Mouse (Mus musculus) inflammation-experienced regulatory T-cells, adult 6 months (primary cell): ENCODE data around the gene Arl10. TPM values are rescaled to one million over a fixed set of nuclear protein-coding genes. Genes with fewer than 3 reads are reported as not detected.
"Not testable (repeated sequence)": the region's sequence is repeated elsewhere in the genome, so short reads cannot be mapped to it uniquely, and the experiment has no call there.

Experiments
- ATAC-seq: one replicate; pipeline ENCODE4 v1.8.0; 2017
- polyA plus RNA-seq, 3 experiments: library from polyadenylated mRNA; unstranded; fragments of 100-300 nt; shearing (Covaris generic); gene quantifications; one replicate each; pipeline ENCODE4 v1.2.1; 2017

Arl10 gene
- polyA plus RNA-seq, 3 experiments from 2014 or later: 4.2 to 9.1 (median 4.2) TPM

DNA sequence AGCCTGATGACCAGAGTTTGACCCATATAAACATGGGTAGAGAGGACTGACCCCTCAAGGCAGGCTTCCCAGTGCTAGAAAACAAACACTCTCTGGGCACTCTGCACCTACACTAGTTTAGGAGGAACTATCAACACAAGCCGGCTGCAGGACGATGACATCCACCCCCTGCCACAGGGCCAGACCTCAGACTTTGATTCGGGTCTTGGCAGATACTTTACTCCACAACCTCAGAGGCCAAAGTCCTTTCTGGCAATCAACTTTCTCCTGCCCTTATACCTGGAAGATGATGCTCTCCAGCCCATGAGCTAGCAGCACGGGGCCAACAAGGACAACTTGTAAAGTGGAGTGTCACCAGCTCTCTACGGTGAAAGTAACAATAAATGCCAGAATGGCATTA lies 8.0 kb downstream of the Arl10 start:
- ATAC-seq: no peak

DNA sequence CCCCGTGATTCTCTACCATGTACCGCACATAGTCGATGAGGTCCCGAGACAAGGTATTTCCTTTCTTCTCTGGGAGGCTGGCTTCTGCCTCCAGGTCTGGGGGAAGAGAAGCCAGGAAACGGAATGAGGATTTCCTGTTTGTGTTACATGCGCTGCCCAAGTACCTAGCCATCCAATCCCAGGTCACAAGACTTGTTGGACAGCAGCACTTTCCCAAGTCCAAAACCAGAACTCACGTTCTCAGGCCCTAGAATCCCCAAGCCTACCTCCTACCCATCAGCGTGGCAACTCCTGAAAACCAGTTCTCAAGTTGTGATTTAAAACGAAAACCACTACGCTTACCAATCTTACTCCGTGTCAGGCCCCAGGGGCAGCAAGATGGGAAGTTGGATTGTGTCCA lies 11.0 kb downstream of the Arl10 start:
- ATAC-seq: no peak

DNA sequence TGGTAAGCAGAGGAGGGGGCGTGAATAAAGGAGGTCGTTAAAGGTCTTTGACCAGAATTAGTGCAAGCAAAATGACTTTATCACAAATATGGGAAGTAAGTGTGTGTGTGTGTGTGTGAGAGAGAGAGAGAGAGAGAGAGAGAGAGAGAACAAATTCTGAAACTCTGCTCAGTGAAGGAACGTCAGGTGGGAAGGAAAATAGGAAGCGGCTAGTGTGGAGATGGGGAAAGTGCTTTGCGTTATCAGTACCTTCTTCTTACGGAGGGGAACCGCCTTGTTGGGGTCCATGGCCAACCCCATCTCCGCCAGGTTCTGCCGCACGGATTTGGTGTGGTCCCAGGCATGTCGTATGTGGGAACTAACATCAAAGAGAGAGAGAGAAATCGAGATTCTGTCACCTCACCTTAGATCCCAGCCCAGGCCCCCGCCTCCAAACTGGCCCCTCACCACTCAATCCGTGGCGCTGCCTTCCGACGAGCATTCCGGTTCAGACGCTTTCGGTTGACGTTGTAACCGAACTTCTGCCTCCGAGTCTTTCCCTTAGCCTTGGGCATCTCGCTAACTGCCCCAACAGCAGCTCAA lies 14.7 kb downstream of the Arl10 start:
- ATAC-seq: peak; percentile 11

DNA sequence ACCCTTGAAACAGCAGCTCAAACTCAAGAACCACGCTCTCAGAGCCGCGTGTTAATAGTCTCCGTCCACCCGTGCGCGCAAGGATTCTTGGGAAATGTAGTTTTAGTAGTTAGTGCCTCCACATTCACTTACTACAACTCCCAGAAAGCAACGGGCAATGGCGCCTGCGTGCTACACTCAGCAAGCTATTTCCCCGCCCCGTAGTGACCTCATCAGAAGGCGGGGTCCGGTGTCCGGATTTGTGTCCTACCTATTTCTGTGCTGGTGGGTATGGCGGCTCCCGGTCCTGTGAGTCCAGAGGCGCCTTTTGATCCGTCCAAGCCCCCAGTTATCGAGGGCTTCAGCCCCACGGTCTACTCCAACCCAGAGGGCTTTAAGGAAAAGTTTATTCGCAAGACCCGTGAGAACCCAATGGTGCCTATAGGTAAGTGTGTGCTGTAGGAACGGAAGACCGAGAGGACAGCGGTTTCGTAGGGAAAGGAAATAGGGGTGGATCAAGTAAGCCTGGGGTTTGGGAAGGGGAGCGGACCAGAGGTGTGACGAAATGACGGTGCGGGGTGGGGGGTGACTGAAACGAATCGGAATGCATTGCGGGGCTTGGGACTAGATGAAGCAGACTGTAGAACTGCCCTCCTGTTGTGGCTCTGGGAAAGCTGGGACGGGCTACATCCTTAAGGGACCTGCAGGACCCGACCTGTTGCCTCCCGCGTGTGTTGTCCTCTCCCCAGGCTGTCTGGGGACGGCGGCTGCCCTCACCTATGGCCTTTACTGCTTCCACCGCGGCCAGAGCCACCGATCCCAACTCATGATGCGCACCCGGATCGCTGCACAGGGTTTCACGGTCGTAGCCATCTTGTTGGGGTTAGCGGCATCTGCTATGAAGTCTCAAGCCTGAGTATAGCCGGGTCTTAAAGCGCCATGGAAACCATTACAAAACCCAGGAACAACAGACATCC lies 15.5 kb downstream of the Arl10 start, which contains the start of the genes Nop16 and Higd2a:
Gene Nop16, minus strand, starts transcription at position 95 of the 956 bp plus-strand sequence.
Gene Higd2a, plus strand, starts transcription at position 212 of the 956 bp plus-strand sequence.
- peak; percentile 96 for ATAC-seq

DNA sequence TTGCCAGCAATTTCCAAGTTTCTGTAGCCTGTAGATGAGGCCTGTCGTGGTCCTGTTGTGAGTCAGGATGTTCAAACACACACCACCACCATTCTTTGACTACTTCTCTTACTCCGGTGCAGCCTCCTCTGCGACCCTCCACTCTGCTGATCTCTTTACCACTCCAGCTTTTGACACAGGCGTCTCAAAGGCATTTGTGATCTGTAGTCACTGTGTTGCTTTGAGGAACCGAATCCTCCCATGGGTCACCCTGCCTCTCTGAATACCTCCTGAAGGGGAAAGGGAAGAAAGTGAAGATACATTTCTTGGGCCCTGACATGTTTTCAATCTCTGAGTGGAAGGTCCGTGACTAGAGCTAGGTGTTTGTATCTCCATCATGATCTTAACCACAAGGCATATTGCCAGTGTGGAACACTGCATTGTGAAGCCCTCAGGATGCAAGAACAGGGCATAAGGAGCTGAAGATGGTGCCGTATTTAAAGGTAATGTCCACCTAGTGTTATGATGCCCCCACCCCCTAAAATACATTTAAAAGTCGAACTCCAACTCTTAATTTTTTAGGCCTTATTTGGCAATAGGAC lies 17.1 kb downstream of the Arl10 start:
- ATAC-seq: no peak

DNA sequence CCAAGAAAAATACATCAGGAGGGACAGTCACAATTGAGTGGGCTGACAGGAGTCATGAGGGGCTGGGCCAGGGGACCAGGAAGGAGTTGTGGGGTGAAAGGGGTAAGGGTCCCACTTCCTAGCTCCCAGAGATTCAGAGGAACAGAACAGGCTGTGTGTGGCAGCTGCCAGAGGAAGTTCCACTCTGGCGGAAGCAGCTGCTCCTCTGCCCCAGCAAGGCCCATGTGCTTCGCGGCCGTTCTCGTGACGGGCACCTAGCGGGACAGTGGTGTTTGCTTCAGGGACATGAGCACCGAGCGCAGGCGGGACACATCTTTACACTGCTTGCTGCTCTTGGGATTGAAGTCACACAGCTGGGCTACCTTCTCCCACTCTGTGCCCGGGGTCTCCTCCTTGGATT lies 18.8 kb downstream of the Arl10 start:
- no peak for ATAC-seq

DNA sequence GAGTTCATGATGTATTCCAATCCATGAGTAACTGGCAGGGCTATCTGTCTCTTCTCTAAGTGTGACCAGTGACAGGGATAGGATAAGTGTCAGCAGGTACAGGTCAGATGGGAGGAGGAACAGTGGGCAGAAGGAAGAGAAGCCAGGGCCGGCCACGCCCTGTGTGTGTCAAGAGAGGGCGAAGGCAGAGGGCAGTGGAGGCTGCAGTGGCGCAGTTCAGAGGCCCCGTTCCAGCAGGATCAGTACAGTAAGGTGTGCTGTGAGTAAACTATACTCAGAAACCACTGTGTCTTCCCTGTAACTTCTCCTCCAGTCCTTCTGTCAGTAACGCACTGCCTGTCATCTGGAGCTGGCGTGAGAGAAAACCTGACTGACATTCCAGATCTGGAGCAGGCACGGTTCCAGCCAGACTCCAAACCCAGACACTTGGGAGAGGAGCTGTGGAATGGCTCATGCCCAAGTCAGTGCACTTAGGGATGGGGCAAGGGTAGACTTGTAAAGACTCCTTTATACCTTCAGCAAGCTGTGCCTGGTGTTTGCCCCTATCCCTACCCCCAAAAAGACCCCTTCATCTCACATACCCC lies 21.4 kb downstream of the Arl10 start:
- ATAC-seq: no peak

DNA sequence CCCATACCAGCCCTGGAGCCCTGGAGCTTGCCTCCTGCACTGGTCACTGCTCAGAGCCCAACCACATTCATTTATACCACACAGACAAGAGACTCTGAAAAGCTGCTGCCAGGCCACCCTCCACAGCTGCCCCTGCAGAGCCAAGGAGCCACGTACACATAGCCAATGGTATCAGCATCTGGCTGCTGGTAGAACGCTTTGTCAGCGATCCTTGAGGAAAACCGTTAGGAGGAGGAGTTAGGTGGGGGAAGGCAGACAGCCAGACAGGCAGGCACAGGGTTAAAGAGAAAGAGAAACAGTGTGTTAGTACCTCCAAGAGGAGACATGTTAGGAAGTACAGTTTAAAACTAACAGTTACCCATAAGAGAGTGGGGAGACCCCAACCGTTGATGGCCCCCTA lies 22.1 kb downstream of the Arl10 start:
- ATAC-seq: no peak

DNA sequence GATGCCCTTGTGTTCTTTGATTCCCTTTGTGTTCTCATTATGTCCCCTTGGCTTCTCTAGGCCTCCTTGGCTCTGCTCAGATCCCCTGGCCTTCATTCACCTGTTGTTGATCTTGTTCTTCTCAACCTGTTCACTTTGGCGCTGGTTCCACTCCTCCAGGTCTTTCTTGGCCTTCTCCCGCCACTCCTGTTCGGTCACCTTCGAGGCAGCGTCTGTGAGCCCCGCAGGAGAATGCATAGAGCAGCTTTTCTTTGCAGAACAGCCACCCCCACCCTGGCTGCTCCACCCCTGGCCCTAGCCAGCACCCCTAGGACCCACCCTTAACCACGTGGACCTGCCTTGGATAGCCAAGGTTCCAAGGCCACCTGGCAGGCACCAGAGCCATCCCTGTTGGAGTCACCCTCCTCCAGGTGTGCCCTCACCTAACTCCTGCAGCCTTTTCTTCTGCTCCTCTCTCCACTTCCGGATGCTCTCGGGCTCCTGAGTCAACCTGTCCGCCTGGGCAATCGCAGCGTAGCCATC lies 23.9 kb downstream of the Arl10 start:
- no peak for ATAC-seq

DNA sequence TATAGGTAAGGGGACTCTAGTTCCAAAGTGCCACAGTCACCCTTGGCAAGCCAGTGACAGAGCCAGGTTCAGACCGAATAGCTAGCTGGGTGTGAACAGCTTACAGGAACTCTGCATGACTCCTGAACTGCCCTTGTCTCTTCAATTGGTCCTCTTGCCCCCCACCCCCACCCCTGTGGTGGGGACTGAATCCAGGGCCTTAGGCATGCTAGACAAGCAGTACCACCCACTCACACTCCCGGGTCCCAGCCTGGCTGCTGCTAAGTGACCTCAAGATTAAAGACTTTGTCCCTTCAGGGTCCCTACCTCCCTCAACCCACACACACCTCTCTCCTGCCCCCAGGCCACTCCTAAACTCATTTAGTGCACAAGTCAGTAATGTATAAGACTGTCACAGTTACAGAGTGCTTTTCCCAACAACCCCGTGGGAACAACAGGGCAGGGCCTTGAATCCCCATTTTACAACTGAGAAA lies 27.9 kb downstream of the Arl10 start:
- no peak for ATAC-seq

DNA sequence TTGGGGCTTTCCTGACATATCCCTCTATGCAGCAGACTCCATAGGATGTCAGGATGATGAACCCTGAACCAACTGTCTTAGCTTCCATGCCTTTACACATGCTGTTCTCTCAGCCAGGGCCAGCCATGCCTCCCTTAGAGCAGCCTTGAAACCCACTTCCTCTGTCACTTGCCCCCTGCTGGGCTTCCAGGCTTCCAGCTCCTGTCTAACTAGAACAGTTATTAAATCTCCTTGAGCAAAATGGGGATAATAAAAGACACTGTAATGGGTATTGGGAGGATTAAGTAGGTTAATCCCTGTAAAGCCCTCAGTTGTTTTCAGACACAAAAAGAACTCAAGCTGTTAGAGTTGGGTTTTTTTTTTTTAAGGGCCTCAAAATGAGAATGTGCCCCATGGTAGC lies 28.7 kb downstream of the Arl10 start:
- ATAC-seq: no peak

DNA sequence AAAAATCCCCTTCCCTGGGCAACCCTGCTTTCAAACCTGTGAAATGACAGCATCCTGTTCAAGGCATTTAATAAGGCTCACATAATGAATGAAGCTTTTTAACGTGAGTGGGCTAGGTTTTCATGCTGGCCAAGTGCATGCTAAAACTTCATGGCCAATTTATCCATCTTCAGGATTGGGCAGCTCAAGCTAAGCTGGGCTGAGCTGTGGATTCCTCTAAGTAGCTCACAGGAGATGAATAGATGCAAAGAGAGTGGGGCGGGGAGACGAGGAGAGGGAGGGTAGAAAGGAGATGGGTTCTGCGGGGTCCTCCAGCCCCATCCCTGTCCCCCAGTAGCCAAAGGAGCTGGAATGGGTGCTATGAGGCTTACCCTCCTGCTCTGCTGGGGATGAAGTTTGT lies 29.4 kb downstream of the Arl10 start:
- ATAC-seq: no peak

DNA sequence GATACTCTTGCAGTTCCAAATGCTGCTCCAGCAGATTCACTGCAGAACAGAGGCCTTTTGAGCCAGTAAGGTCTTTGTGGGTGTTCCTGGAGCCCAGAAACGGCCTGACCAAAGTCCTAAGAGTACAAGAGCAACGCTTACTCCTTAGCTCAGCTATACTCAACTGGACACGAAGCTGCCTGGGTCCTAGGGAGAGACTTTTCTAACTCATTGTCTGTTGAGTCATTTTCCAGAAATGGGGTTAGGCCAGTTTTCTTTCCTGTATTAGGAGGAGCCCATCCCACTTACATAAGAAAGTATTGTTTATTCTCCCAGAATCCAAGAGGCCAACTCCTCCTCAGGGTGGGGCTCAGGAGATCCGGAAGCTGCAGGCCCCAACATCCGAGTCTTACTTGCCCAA lies 30.6 kb downstream of the Arl10 start:
- no peak for ATAC-seq

DNA sequence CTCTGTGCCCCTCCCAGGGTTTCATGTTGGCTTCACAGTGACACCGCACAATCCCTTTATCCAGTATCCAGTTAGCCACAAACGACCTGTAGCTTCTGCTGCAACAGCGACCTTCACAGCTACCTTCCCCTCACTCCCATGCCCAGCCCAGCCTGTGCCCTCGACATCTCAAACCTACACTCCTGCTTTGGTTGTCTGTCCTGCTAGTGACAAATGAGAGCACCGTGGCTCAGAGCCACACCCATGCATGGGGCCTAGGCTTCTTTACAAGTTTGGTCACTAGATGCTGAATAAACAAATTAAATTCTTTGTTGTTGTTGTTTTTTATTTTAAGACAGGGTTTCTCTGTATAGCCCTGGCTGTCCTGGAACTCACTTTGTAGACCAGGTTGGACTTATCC lies 32.4 kb downstream of the Arl10 start:
- ATAC-seq: no peak

DNA sequence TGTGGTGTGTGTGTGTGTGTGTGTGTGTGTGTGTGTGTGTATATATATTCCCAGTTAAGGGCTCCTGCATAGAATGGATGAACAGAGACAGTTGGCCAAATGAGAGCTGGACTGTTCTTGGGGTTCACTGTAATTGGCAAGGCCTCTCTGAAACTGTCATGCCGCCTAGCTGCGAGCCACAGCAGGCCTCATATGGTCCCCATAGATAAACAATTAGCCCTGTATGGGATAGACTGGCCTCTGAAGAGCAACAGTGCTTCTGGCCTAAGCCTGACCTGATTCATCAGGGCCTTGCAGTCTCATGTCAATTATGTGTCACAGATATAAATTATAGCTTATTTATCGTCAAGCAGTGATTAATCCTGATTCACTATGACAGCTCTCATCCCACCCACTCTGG lies 33.2 kb downstream of the Arl10 start:
- no peak for ATAC-seq

DNA sequence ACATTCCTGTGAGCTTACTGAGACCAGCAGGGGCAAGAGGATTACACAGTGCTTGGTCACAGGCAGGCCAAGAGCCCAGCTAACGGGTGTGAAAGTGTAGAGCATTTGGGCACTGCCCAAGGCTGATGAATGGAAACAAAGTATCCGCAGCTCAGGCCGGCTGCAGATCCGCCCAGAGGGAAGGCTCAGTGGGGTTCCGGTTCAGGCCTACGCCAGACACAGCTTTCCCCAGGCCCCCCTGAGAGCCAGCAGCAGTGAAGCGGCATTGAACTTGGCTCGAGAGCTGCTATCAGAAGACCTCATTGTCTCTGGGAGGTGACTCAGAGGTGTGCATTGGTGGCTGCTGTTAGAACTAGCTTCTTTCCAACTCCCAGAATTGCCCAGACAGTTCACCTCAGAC lies 33.9 kb downstream of the Arl10 start:
- no peak for ATAC-seq

DNA sequence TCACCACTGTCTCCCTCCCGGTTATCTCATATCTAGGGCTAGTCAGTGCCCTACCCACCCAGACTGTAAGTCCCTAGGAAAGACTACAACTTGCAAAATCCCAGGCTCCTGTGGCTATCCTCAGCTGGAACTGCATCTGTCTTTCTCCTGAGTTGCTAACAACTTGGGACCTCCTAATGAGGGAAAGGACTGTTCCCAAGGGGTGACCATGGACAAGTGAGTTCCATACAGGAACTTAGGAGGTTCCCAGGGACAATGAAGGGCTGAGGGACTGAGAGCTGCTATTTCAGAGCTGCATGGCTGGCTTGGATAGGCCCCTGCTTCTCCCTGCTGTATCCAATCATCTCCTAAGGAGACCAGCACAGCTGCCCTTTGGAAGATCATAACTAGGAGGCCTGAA lies 34.5 kb downstream of the Arl10 start:
- no peak for ATAC-seq

DNA sequence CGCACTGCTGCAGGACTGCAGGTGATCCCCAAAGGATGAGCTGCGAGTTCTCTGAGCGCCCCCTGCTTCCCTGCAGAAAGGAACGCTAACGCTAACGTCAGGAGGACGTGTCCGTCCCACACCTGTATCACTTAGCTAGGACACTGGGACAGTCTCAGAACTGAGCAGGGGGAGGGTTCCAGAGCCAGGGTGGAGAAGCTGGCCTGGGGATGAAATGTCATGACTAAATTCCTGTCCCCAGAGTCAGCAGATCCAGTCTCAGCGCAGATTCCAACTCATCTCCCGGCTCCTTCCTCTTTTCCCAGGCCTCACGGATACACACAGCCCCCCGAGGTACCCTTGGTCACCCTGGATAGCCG lies 35.8 kb downstream of the Arl10 start:
- no peak for ATAC-seq

DNA sequence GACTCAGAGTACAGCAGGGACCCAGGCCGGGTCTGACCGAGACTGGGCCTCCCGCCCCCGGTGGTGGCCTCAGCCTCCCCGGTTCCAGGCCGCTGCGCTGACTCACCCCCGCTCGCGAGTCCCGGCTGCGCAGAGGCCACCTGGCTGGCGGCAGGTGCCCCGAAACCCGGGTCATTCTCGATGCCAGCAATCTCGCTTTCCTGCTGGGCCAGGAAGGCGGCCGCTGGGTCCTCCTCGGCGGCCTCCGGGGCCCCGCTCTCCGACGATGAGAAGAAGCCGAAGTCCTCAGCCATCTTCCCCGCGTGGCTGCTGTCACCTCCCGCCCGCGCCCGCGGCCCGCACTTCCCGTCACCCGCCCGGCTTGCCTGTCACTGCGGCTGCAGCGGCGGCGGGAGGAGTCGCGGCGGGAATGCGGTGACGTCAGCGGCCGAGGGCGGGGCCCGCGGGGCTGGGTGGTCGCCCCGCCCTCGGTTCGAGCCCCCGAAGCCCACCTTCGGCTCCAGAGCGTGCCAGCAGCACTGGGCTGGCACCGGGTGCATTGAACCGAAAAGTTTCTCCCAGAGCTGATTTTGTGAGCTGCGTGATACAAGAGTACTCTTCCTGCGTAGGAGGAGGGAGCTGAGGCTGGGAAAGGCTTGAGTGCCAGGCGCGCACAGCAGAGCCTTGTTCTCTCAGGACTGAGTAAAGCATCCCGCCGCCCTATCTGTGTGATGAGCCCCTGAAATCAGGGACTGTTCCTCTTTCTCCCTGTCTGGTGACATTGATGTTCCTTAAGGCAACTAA lies 36.3 kb downstream of the Arl10 start, which contains the start of gene Cltb:
Gene Cltb, minus strand, starts transcription at position 373 of the 783 bp plus-strand sequence.
- ATAC-seq: peak; percentile 80

DNA sequence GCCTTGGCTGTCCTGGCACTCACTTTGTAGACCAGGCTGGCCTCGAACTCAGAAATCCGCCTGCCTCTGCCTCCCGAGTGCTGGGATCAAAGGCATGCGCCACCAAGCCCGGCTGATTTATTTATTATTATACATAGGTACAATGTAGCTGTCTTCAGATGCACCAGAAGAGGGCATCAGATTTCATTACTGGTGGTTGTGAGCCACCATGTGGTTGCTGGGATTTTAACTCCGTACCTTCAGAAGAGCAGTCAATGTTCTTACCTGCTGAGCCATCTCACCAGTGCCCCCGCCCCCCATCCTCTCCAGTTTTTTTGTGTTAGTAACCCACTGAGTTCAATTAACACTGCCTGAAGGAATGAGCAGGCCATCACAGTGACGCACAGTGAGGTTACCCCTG lies 38.3 kb downstream of the Arl10 start:
- ATAC-seq: not testable (repeated sequence)

DNA sequence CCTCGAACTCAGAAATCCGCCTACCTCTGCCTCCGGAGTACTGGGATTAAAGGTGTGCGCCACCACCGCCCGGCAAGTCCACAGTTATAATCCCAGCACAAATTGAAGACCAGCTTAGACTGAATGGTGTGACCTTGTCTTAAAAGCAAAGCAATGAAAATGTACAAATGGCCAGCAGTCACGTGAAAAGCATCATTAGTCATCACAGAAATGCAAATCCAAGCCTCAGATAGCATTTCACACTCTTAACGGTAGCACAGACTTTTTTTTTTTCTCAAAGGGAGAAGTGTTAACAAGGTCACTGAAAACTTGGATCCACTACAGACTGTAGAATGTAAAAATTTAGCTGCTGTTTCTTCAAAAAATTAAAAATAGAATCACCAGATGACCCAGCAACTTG lies 41.5 kb downstream of the Arl10 start:
- ATAC-seq: no peak

DNA sequence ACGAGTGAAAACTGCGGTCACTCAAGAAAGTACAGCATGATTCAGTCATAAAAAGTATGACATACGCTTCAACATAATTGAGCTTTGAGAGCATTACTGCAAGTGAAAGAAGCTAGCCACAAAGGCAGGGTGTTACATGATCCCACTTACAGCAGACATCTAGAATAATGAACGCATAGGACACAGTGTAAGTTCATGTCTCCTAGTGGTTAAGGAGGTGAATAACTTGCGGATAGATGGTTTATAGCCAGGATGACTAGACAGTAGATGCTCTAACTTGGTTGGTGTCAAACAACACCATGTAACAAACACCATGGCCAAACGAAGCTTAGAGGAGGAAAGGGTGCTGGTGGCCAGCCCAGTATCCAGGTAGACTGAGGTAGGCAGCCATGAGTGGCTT lies 42.2 kb downstream of the Arl10 start:
- ATAC-seq: no peak
